Mouse (Mus musculus) MN1 (cell line): ENCODE data around the gene Krt83.
A peak's percentile ranks its signal among the peaks of the same experiment; 100 is the strongest.

Source experiments
- DNase-seq: peaks from one replicate; pipeline ENCODE4 v3.0.0-alpha.2; 2016; ENCODE audit warnings: low spot score

The Krt83 gene

DNA sequence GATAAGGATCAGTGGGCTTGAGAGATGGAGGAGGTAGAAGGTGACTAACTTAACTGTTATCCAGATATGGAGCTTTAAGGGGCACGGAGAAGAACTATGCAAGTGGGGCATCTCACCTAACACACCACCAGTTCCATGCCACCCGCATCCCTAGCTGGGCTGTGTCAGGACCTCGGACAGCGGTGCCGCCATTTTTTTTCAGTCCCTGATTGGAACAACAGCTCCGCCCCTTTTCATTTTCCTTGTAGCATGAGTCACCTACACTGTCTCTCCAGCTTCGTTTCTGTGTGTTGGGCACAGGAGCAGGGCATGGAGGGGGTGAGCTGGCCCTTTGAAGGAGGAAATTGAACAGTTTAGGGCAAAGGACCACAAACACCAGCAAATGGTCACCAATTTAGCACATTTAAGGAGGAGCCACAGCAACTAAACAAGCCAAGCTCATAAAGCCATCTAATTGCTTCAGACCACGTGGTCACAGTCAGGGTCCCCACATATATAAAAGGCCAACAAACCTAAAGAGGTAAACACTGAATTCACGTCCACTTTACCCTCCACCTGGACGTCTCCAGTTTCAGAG is 18.3 kb downstream of the Krt83 start, which contains the start of gene Krt86:
Gene Krt86 (plus strand): TSS at position 527 of the 577 bp plus-strand sequence.
- DNase-seq, result no peak

DNA sequence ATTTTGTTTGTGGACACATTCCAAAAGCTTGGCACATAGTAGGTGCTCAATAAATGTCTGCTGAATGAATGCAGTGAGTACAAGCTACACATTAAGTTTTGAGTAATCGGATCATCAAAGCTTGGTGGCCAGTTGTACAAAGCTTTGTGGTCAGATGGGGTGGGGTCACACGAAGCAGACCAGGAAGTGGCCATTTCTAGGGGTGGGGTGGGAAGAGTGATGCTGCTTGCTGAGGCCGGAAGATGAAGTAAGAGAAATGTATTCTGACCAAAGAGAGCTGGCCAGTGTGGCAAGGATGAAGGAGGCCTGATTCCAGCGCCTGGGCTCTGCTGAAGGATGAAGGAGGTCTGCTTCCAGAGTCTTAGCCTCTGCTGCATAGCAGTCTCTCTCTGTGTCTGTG is 22.2 kb downstream of the Krt83 start:
- DNase-seq, result no peak

DNA sequence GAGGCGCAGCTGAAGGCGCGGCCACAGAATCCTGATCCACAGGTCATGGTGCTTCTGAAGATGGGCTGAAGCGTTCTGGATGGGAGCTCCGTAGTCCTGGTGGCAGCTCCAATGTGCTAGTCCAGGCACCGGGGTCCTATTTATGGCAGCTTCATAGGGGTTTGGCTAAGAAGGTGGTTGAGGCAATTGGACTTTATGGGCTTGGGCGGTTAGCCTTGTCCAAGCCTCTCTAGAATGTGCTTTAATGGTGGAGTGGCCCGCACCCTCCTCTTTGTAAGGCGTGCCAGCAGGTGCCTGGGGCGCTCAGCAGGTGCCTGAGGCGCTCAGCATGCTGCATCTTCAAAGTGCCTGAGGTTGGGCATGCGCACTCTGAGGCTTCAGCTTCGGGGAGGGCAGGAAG is 27.7 kb downstream of the Krt83 start, which contains the start of gene Krt81:
Gene Krt81 (minus strand): TSS at position 101 of the 400 bp plus-strand sequence.
- DNase-seq, result no peak

DNA sequence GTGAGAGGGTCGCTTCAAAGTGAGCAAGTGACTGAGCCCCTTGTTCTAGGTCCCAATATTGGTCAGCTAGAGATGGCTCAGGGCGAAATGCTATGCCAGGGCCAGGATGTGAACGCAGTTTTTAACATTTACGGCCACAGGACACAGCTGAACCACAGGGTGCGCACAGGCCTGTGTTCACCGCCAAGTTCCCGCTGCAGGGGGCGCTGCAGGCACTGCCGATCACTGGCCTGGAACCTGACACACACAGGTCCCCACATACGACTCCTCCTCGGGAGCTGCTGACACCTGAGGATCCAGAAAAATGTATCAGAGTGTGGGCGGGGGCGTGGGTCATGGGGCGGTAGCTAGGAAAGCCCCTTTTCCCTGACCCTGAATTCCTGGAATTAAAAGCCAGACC is 32.0 kb downstream of the Krt83 start:
- DNase-seq, result no peak

DNA sequence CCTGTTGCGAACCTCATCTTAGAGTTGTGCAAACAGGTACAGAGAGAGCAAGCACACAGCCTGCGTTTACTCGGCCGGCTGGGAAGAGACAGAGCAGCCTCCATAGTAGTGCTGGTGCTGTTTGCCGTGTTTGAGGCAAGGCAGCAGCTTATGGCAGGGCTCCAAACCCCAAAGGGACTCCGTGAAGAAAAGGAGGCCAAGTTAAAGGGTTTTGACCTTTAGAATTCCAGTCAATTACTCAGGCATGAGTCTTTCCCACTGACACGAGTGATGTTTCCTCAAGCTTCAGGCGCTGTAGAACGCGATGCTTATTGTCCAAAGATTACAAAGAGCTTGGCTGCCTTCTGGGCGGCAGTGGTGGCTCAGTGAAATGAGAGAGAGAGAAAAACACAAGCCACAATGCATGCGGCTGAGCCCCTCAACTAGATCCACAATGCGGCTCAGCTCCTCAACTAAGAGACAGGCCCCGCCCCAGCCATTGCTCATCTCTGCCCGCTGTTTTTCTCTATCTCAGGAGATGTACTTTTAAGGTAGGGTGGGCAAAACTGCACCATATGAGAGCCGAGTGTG is 32.9 kb downstream of the Krt83 start:
- DNase-seq, result no peak

DNA sequence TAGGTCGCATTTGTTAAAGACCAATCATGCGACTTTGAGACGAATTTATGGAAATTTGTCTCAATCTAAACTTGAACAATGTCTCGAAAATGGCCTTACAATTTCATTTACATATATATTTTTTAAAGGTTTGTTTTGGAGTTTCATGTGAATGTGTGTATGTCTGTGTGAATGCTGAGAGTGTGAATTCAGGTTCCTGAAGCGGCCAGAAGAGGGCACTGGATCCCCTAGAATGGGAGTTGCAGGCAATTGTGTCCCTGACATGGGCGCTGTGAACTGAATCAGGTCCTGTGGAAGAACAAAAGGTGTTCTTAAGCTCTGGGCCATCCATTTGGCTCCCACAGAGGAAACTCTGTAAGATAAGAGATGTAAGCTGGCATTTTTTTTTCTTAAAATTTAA is 35.4 kb downstream of the Krt83 start:
- DNase-seq, result no peak

DNA sequence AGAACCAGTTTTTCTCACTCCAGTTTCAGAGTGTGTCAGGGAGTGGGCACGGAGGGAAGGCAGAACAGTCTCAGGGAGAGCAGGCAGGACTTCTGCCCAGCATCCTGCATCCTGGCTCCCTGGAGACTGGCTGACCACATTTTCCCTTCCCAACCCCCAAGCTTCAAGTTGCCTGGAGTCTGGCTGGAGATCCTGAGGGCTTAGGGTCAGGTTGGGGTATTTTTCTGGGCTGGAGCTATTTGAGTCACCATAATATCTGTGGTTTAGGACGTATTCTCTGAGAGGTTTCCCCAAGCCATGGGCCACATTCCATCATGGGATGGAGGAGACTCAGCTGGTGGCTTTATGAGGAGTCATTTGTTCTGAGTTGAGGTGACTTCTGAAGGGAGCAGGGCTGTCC is 36.0 kb downstream of the Krt83 start:
- DNase-seq, result no peak

DNA sequence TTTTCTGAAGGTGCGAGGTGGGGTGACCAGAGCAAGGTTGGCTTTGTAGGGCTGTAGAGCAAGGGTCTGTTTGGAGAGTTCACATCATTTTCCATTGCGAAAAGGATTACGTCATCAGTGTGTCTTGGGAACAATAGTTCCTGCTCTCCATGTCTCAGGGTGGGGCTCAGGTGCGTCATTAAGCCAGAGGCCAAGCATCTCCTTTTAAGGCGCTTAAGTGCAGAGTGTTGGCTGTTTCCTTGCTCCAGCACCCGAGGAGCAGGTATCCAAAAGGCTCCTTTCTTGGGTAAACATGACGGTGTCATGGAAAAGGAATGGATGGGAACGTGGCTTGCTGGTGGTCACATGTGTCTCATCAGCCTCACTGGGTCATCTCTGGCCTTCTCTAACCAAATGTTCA is 36.5 kb downstream of the Krt83 start:
- DNase-seq, result no peak

DNA sequence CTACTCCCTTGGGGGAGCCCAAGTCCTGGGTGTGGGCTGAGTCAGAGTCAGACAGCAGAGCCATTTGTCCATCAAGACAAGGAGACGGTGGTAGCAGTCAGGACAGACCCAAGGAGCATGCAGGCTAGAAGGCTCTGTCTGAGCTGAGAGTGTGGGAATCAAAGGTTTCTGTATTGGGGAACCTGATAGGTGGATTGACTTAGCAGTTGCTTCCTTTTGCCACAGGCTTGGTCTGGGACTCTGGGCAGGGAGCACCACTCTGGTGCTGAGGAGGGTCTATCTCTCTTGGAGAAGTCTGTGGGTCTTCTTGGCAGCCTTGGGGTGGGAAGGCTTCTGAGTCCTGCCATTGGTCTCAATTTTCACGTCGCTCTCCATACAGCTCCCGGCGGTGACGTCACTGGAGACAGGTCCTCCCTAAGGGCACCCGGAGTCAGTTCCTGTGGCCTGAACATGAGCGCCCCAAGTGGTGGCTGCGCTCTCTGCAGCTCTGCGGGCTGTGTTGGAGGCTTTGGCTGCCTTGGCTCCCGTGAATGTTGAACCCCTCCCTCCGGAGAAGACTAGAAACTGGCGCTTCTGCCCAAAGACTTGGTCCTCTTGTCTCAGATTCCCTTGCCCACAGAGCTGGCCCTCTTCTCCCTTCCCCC is 38.1 kb downstream of the Krt83 start:
- DNase-seq, result peak; percentile 14

DNA sequence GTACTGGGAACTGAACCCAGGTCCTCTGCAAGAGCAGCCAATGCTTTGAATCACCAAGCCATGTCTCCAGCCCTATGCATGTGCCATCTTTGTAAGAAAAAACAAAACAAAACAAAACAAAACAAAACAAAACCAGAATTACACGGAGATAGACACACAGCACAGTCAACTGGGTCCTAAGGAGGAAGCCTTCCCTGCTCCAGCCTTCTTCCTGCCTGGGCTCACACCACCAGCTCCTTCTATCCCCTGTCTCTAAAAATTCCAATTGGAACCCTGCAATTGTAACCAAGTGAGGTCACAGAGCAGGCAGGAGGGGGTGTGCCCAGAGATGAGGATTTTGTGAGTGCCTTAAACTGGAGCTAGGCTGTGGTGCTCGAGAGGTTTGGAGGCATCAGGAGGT is 43.9 kb downstream of the Krt83 start, which contains the start of gene Krt88:
Gene Krt88 (plus strand): TSS at position 301 of the 400 bp plus-strand sequence.
- no peak for DNase-seq

DNA sequence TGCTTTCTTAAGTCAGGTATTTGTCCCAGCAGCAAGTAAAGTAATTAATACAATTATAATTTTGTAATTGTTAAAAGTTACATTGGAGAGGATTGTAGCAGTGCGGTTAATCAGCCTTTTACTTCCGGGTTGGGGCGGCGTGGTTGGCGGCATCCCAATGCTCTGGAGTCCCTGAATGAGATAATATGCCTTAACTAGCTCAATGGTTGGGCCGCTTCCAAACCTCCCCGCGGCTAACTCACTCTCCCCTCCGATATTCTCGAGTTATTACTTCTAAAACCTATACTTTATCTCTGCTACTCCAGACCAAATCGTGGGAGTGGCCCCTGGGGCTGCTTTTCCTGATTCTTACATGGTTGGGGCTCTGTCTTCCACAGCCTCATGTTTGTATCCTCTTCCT is 44.7 kb downstream of the Krt83 start:
- no peak for DNase-seq

DNA sequence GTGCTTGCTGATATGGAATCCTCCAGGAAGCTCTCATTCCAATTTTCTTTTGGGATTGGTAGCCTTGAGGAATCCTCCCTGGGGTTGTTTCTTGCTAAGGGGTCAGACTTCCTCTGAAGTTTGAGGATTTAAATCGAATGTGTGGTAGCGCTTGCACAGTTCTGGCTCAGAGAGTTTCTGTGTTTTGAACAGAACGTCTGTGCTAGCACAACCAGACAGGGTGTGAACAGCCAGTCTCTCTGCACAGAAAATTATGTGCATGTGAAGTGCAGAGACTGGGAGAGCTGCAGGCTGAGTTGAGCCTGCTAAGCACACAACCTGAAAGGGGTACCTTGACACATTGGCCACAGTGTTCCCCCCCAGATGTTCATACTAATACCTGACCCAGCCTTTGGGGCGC is 50.5 kb downstream of the Krt83 start:
- DNase-seq, result no peak

DNA sequence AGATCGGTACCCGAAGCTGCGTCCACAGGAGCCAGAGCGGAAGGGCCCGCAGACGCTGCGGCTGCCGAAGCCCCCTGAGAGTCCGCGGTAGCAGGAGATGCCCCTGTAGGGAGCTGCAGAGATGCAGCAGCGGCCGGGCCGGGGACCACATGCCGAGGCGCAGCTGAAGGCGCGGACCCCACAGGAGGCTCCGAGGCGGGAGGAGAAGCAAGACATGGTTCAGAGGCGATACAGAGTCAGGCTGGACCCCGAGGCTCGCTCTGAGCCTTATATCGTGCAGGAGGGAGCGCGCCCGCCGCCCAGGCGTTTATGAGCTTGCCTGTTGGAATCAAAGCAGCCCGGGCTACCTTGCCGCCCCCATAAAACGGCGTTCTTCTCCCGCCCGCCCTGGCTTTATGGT is 52.8 kb downstream of the Krt83 start, which contains the start of gene Krt87:
Gene Krt87 (minus strand): TSS at position 250 of the 400 bp plus-strand sequence.
- DNase-seq, result no peak

DNA sequence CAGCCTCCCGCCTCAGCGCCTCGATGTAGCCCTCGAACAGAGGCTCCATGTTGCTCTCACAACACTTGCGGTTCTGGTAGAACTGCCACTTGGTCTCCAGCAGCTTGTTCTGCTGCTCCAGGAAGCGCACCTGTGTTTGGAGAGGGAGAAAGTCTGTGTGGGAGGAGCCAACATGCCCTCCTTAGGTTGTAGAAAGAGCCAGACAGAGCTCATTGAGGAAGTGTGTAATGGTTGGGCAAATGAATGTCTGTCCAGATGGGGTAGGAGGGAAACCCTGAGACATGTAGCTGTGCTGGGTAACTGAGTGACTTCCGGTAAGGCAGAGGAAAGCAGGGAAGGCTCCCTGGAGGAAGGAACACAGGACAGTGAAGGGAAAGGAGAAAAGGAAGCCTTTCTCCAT is 54.7 kb downstream of the Krt83 start:
- no peak for DNase-seq
